Mouse (Mus musculus) heart, adult 18-20 months (tissue): ENCODE measurements at regions not wholly inside any gene's neighbourhood (a gene's known extent, or its start where the extent isn't known, plus 50 kb on each side); places are given as distances from the start of the nearest gene placed in this dataset.
A peak's percentile ranks its signal among the peaks of the same experiment; 100 is the strongest.

Experiments used
- DNase-seq, 2 experiments: peaks; one replicate each; pipeline ENCODE4 v3.0.0; 2021 to 2022; ENCODE audit warnings: mixed read lengths in 1 of 2

GRCm38 (mm10) chr14:120560416-120560815 is 82.2 kb downstream of the Rap2a start:
- DNase-seq, result no peak

- DNase-seq, result no peak
These were observed 82.7 kb downstream of the Rap2a start for GRCm38 (mm10) chr14:120560987-120561386.

GRCm38 (mm10) chr14:120566945-120567344 is 88.7 kb downstream of the Rap2a start:
- DNase-seq, result no peak

GRCm38 (mm10) chr14:120568054-120568453 is 89.8 kb downstream of the Rap2a start:
- no peak for DNase-seq

- peak in 1 of 2 experiments; percentile 2 for DNase-seq
These were observed 94.0 kb downstream of the Rap2a start for GRCm38 (mm10) chr14:120572238-120572637.

- DNase-seq, result no peak
These were observed 97.0 kb downstream of the Rap2a start for GRCm38 (mm10) chr14:120575202-120575601.

GRCm38 (mm10) chr14:120578352-120579080 is 100.3 kb downstream of the Rap2a start:
- no peak for DNase-seq

- no peak for DNase-seq
These were observed 105.6 kb downstream of the Rap2a start for GRCm38 (mm10) chr14:120583807-120584206.

- DNase-seq, result no peak
These were observed 113.9 kb downstream of the Rap2a start for GRCm38 (mm10) chr14:120592191-120592590.

- no peak for DNase-seq
These were observed 122.2 kb downstream of the Rap2a start for GRCm38 (mm10) chr14:120600414-120600935.

GRCm38 (mm10) chr14:120601510-120601909 is 123.3 kb downstream of the Rap2a start:
- no peak for DNase-seq

GRCm38 (mm10) chr14:120603849-120604492 is 125.7 kb downstream of the Rap2a start:
- no peak for DNase-seq

GRCm38 (mm10) chr14:120607801-120608200 is 129.6 kb downstream of the Rap2a start:
- no peak for DNase-seq

GRCm38 (mm10) chr14:120611311-120611710 is 133.1 kb downstream of the Rap2a start:
- no peak for DNase-seq

GRCm38 (mm10) chr14:120626223-120626935 is 148.1 kb downstream of the Rap2a start:
- no peak for DNase-seq

GRCm38 (mm10) chr14:120626936-120627277 is 148.7 kb downstream of the Rap2a start:
- no peak for DNase-seq

- no peak for DNase-seq
These were observed 154.5 kb downstream of the Rap2a start for GRCm38 (mm10) chr14:120632771-120633170.

GRCm38 (mm10) chr14:120636726-120637400 is 158.6 kb downstream of the Rap2a start:
- DNase-seq, result no peak

- DNase-seq, result peak; percentile 22 to 39
These were observed 159.4 kb downstream of the Rap2a start for GRCm38 (mm10) chr14:120637486-120638125.

GRCm38 (mm10) chr14:120642591-120642990 is 164.3 kb downstream of the Rap2a start:
- DNase-seq, result no peak

- DNase-seq, result no peak
These were observed 173.8 kb downstream of the Rap2a start for GRCm38 (mm10) chr14:120652034-120652433.

- peak; percentile 33 to 69 for DNase-seq
These were observed 182.1 kb downstream of the Rap2a start for GRCm38 (mm10) chr14:120660321-120660781.
